Mouse (Mus musculus) layer of hippocampus, adult 9-10 months (tissue): ENCODE data around the gene Cep41.

ENCODE experiments used
- DNase-seq: peaks from one replicate; pipeline ENCODE4 v3.0.0; 2022; ENCODE audit warnings: low spot score

Gene Cep41

GRCm38 (mm10) chr6:30710371-30711364 lies 17.1 kb upstream of the Cep41 start:
- DNase-seq: no peak

GRCm38 (mm10) chr6:30709115-30709514 lies 15.6 kb upstream of the Cep41 start:
- no peak for DNase-seq

GRCm38 (mm10) chr6:30703977-30704602 lies 10.5 kb upstream of the Cep41 start:
- DNase-seq: no peak

GRCm38 (mm10) chr6:30703476-30703875 lies 9.9 kb upstream of the Cep41 start:
- no peak for DNase-seq

- DNase-seq: no peak
Measured at GRCm38 (mm10) chr6:30702881-30703280, 9.3 kb upstream of the Cep41 start.

- no peak for DNase-seq
Measured at GRCm38 (mm10) chr6:30700182-30700581, 6.6 kb upstream of the Cep41 start.

- no peak for DNase-seq
Measured at GRCm38 (mm10) chr6:30698036-30698435, 4.5 kb upstream of the Cep41 start.

GRCm38 (mm10) chr6:30697464-30697863 lies 3.9 kb upstream of the Cep41 start:
- no peak for DNase-seq

- no peak for DNase-seq
Measured at GRCm38 (mm10) chr6:30695124-30695523, 1.6 kb upstream of the Cep41 start.

GRCm38 (mm10) chr6:30694209-30694608 lies 660 bp upstream of the Cep41 start:
- peak; percentile 45 for DNase-seq

- DNase-seq: no peak
Measured at GRCm38 (mm10) chr6:30692826-30693225, 723 bp downstream of the Cep41 start.

- DNase-seq: no peak
Measured at GRCm38 (mm10) chr6:30687198-30687597, 6.4 kb downstream of the Cep41 start.

- no peak for DNase-seq
Measured at GRCm38 (mm10) chr6:30684570-30684969, 9.0 kb downstream of the Cep41 start.

- DNase-seq: no peak
Measured at GRCm38 (mm10) chr6:30681935-30682900, 11.3 kb downstream of the Cep41 start.

- no peak for DNase-seq
Measured at GRCm38 (mm10) chr6:30680442-30680841, 13.1 kb downstream of the Cep41 start.

- DNase-seq: no peak
Measured at GRCm38 (mm10) chr6:30679567-30679966, 14.0 kb downstream of the Cep41 start.

GRCm38 (mm10) chr6:30678482-30678881 lies 15.1 kb downstream of the Cep41 start:
- DNase-seq: no peak

- DNase-seq: no peak
Measured at GRCm38 (mm10) chr6:30677591-30677990, 16.0 kb downstream of the Cep41 start.

- DNase-seq: no peak
Measured at GRCm38 (mm10) chr6:30676506-30676905, 17.0 kb downstream of the Cep41 start.

- no peak for DNase-seq
Measured at GRCm38 (mm10) chr6:30675281-30675771, 18.2 kb downstream of the Cep41 start.

GRCm38 (mm10) chr6:30674714-30675280 lies 18.8 kb downstream of the Cep41 start:
- no peak for DNase-seq
